Mouse (Mus musculus) heart, adult 2 months (tissue): ENCODE data around the gene Nomo1.

ENCODE experiments used
- CTCF ChIP-seq: fragments of 200-600 bp; IDR thresholded peaks from 2 replicates; pipeline ENCODE4 v1.8.1; 2022; ENCODE audit warnings: antibody characterized with exemption, mild to moderate bottlenecking, moderate library complexity
- EP300 ChIP-seq: fragments of 200-500 bp; IDR thresholded peaks from 2 replicates; pipeline ENCODE4 v1.6.1; 2011; ENCODE audit warnings: low read depth, low read length, control low read depth; ENCODE audit not compliant: insufficient read depth

GRCm38 (mm10) chr7:46034991-46035390, 1.5 kb downstream of the Nomo1 start:
- TF ChIP-seq EP300 (no peak), CTCF (no peak)
